Mouse (Mus musculus): ENCODE results near the gene Pcsk5. TPM values are rescaled to one million over a fixed set of nuclear protein-coding genes. Genes with fewer than 3 reads are reported as not detected.

Pcsk5 gene
- total and polyA plus RNA-seq, 2 experiments = 4.2 to 9.9 TPM

- TF ChIP-seq CTCF (IDR thresholded peaks at IDR 0.05; ENCODE audit: low read depth, low read length) = peak; percentile 62
- no peak for TF ChIP-seq POLR2A (IDR thresholded peaks at IDR 0.05; ENCODE audit: extremely low read depth, insufficient read depth, low read length)
- H3K4me3 ChIP-seq (ENCODE audit: insufficient read depth, low read depth, low read length) = peak overlapping the region; percentile 66
- H3K9ac ChIP-seq (ENCODE audit: low read depth, low read length) = peak overlapping the region; percentile 87
- H3K36me3 ChIP-seq (ENCODE audit: control insufficient read depth, insufficient read depth, low read length) = no peaks in the 10 kb centered on the region
- H3K27me3 ChIP-seq (ENCODE audit: control insufficient read depth, insufficient read depth, low read length) = no peaks in the 10 kb centered on the region
- under 1% methylated on average over 27 of the region's 28 CpGs for WGBS
- peak; percentile 74 for DNase-seq (ENCODE audit: extremely low read depth, low read depth, low spot score)
- no peaks in the 10 kb centered on the region for H3K4me1 ChIP-seq (ENCODE audit: control insufficient read depth, insufficient read depth, low read length)
- no peak overlapping the region for H3K27ac ChIP-seq (replicated peaks; ENCODE audit: insufficient read depth, low read depth, low read length)
- H3K79me2 ChIP-seq (ENCODE audit: control insufficient read depth, insufficient read depth, low read length) = peaks cover 4% of the 10 kb centered on the region; the same call in 1 of the 2 replicates
Measured at GRCm38 (mm10) chr19:17835681-17836565, 1.5 kb downstream of the Pcsk5 start.

DNA sequence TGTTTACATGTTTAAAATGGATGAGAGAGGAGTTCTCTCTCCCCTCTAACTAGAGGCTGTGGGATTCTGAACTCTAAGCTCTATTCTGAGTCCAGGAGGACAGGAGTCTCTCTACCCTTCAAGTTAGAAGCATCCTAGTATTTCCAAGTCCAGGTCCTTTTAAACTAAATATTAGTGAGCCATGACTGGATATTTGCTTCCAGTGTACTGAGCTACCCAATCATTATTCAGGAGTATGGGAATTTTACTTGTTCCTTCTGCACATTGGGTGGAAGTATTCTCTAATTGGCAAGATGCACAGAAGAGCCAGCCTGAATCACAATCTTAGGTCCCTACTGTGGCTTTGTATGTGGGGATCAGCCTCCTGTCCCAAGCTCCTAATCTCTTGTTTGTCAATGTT lies 2.5 kb downstream of the Pcsk5 start:
- TF ChIP-seq CTCF (IDR thresholded peaks at IDR 0.05; ENCODE audit: low read depth, low read length) = no peak
- TF ChIP-seq POLR2A (IDR thresholded peaks at IDR 0.05; ENCODE audit: extremely low read depth, insufficient read depth, low read length) = no peak
- Histone ChIP-seq H3K4me3 (ENCODE audit: insufficient read depth, low read depth, low read length) (no peak overlapping the region), H3K27ac (replicated peaks; ENCODE audit: insufficient read depth, low read depth, low read length) (no peak overlapping the region), H3K36me3 (ENCODE audit: control insufficient read depth, insufficient read depth, low read length) (no peaks in the 10 kb centered on the region), H3K27me3 (ENCODE audit: control insufficient read depth, insufficient read depth, low read length) (no peaks in the 10 kb centered on the region), H3K9ac (ENCODE audit: low read depth, low read length) (no peak overlapping the region), H3K4me1 (ENCODE audit: control insufficient read depth, insufficient read depth, low read length) (no peaks in the 10 kb centered on the region), H3K79me2 (ENCODE audit: control insufficient read depth, insufficient read depth, low read length) (peaks cover 6% of the 10 kb centered on the region; the same call in 1 of the 2 replicates)
- no peak for DNase-seq (ENCODE audit: extremely low read depth, low read depth, low spot score)

DNA sequence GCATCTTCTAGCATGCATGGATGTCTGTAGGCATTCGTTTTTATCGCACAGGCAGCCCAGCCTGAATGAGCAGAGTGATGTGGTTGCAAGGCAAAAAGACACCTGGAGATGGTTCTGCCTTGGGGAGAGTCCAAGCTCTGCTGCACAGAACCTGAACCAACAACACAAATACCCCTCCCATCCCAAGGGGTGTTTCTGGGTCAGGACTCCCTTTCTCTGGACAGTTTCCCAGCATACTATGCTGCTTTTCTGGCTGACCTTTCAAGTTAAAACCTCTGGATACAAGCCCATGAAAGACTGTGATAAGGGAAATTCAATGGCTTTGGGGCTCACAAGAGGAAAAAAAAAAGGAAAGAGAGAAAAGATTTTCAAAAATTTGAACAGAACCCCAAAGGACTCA lies 6.1 kb downstream of the Pcsk5 start:
- H3K36me3 ChIP-seq (ENCODE audit: control insufficient read depth, insufficient read depth, low read length) = no peaks in the 10 kb centered on the region
- TF ChIP-seq POLR2A (IDR thresholded peaks at IDR 0.05; ENCODE audit: extremely low read depth, insufficient read depth, low read length) = no peak
- no peak for TF ChIP-seq CTCF (IDR thresholded peaks at IDR 0.05; ENCODE audit: low read depth, low read length)
- peaks cover 9% of the 10 kb centered on the region; the same call in 1 of the 2 replicates for H3K79me2 ChIP-seq (ENCODE audit: control insufficient read depth, insufficient read depth, low read length)
- peak; percentile 94 for DNase-seq (ENCODE audit: extremely low read depth, low read depth, low spot score)
- H3K27ac ChIP-seq (replicated peaks; ENCODE audit: insufficient read depth, low read depth, low read length) = no peak overlapping the region
- no peak overlapping the region for H3K4me3 ChIP-seq (ENCODE audit: insufficient read depth, low read depth, low read length)
- no peaks in the 10 kb centered on the region for H3K27me3 ChIP-seq (ENCODE audit: control insufficient read depth, insufficient read depth, low read length)
- no peaks in the 10 kb centered on the region for H3K4me1 ChIP-seq (ENCODE audit: control insufficient read depth, insufficient read depth, low read length)
- 16% methylated on average over 2 of the region's 2 CpGs for WGBS
- no peak overlapping the region for H3K9ac ChIP-seq (ENCODE audit: low read depth, low read length)

DNA sequence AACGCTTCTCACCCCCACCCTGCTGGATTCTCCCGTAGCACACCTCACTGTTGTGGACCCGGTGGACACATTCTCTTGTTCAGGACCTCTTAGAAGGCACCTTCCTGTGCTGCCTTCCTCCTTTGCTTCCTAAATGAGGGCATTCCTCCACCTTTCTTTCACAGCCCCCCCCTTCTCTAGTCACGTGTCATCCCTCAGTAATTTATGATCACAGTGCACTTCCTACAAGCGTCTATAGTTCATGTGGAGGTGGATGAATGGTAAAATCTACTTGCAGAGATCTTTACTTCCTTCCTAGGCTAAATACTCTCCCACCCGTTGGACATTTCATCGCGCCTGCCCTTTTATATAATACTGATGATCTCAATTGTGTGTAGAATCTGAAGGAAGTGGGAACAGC lies 9.0 kb downstream of the Pcsk5 start:
- TF ChIP-seq POLR2A (IDR thresholded peaks at IDR 0.05; ENCODE audit: extremely low read depth, insufficient read depth, low read length) (no peak), CTCF (IDR thresholded peaks at IDR 0.05; ENCODE audit: low read depth, low read length) (no peak)
- WGBS = 79% methylated on average over 8 of the region's 8 CpGs
- Histone ChIP-seq H3K27ac (replicated peaks; ENCODE audit: insufficient read depth, low read depth, low read length) (no peak overlapping the region), H3K79me2 (ENCODE audit: control insufficient read depth, insufficient read depth, low read length) (peaks cover 12% of the 10 kb centered on the region; the same call in 1 of the 2 replicates), H3K9ac (ENCODE audit: low read depth, low read length) (no peak overlapping the region), H3K27me3 (ENCODE audit: control insufficient read depth, insufficient read depth, low read length) (no peaks in the 10 kb centered on the region), H3K36me3 (ENCODE audit: control insufficient read depth, insufficient read depth, low read length) (no peaks in the 10 kb centered on the region), H3K4me1 (ENCODE audit: control insufficient read depth, insufficient read depth, low read length) (no peaks in the 10 kb centered on the region), H3K4me3 (ENCODE audit: insufficient read depth, low read depth, low read length) (no peak overlapping the region)
- no peak for DNase-seq (ENCODE audit: extremely low read depth, low read depth, low spot score)

DNA sequence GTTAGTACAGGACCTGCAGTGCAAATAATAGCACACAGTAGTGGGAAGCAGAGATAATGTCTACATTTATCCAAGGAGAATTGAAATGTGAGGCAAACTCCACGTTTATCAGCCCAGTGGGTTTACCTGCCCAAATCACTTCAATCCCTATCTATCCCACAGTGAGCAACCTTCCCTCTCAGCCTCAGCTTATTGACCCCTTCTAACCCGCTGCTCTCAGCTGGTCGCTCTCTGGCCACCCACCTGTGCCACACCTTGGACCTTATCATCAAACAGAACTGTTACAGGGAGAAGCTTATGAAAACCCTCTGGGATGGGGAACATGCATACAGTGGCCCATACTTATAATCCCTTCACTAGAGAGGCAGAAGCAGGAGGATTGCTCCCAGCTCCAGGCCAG lies 10.7 kb downstream of the Pcsk5 start:
- peaks cover 13% of the 10 kb centered on the region; the same call in 1 of the 2 replicates for H3K79me2 ChIP-seq (ENCODE audit: control insufficient read depth, insufficient read depth, low read length)
- no peaks in the 10 kb centered on the region for H3K4me1 ChIP-seq (ENCODE audit: control insufficient read depth, insufficient read depth, low read length)
- no peak overlapping the region for H3K9ac ChIP-seq (ENCODE audit: low read depth, low read length)
- no peak for DNase-seq (ENCODE audit: extremely low read depth, low read depth, low spot score)
- no peaks in the 10 kb centered on the region for H3K36me3 ChIP-seq (ENCODE audit: control insufficient read depth, insufficient read depth, low read length)
- no peak for TF ChIP-seq CTCF (IDR thresholded peaks at IDR 0.05; ENCODE audit: low read depth, low read length)
- TF ChIP-seq POLR2A (IDR thresholded peaks at IDR 0.05; ENCODE audit: extremely low read depth, insufficient read depth, low read length) = no peak
- 62% methylated on average over 3 of the region's 3 CpGs for WGBS
- H3K27me3 ChIP-seq (ENCODE audit: control insufficient read depth, insufficient read depth, low read length) = no peaks in the 10 kb centered on the region
- no peak overlapping the region for H3K4me3 ChIP-seq (ENCODE audit: insufficient read depth, low read depth, low read length)
- H3K27ac ChIP-seq (replicated peaks; ENCODE audit: insufficient read depth, low read depth, low read length) = no peak overlapping the region

DNA sequence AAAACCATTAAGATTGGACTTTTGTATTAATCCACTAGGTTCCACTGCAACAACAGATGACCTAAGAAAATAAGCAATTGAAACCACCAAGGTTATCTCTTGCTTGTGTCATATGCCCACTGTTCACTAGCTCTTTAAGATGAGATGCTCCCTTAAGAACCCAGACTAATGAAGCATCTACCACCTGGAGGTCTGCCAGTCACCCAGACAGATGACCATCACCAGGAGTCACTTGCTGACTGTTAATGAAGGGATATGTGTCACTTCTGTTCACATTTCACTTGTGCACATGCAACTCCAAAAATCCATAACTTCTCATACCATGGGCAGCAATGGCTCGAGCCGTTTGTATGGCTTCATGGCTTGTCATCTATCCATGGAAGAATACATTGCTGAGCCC lies 17.4 kb downstream of the Pcsk5 start:
- 94% methylated on average over 2 of the region's 2 CpGs for WGBS
- DNase-seq (ENCODE audit: extremely low read depth, low read depth, low spot score) = no peak
- peaks cover 16% of the 10 kb centered on the region; the same call in 1 of the 2 replicates for H3K79me2 ChIP-seq (ENCODE audit: control insufficient read depth, insufficient read depth, low read length)
- no peak overlapping the region for H3K27ac ChIP-seq (replicated peaks; ENCODE audit: insufficient read depth, low read depth, low read length)
- H3K4me3 ChIP-seq (ENCODE audit: insufficient read depth, low read depth, low read length) = no peak overlapping the region
- H3K9ac ChIP-seq (ENCODE audit: low read depth, low read length) = no peak overlapping the region
- no peak for TF ChIP-seq CTCF (IDR thresholded peaks at IDR 0.05; ENCODE audit: low read depth, low read length)
- no peaks in the 10 kb centered on the region for H3K4me1 ChIP-seq (ENCODE audit: control insufficient read depth, insufficient read depth, low read length)
- H3K36me3 ChIP-seq (ENCODE audit: control insufficient read depth, insufficient read depth, low read length) = no peaks in the 10 kb centered on the region
- no peaks in the 10 kb centered on the region for H3K27me3 ChIP-seq (ENCODE audit: control insufficient read depth, insufficient read depth, low read length)
